28 mouse cellular contexts compared by ENCODE assay signal in the genomic region with DNA sequence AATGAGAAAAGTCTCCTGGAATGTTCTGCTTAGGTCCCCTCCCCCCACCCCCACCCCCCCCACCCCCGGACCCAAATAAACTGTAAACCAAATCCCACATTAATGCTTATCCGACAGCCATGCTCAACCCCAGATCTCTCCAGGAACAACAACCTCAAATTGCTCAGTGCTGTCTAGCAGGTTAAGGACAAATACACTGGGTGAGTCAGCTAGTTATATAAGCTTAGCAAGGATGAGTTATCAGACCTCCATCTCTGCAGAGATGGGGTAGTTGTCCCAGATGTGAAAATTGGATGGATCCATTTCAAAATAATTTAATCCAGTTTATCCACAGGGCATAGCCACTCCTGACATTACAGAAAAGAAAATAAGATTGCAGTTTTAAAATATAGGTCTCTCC.
"Had no signal": no experiment of that assay in that cellular context is flagged by ENCODE, and none has a peak within 500 bp of the region (broad histone marks: within the 10 kb centered on the region; RNA-seq: fewer than 3 reads in every experiment).

No protein-coding gene starts in this region.

- H3K9me3 ChIP-seq: embryonic facial prominence, embryonic 13.5 days; embryonic facial prominence, embryonic 15.5 days had no signal

- DNase-seq: cerebellum, adult 2 months; cerebellum, adult 8-10 months; cerebellum, adult 9-10 months; cerebellum, adult 9-11 months; cerebellum, postnatal 10 days; cerebellum, postnatal 14 days; cerebellum, postnatal 25 days; cerebellum, postnatal 36 days; embryo, embryonic 11 days; forebrain, postnatal 0 days; gastrocnemius, adult 2 months; gastrocnemius, postnatal 10 days; gastrocnemius, postnatal 14 days; gastrocnemius, postnatal 25 days; gastrocnemius, postnatal 36 days; heart, adult 11 months; heart, adult 18-20 months; heart, adult 2 months had no signal

- H3K27me3 ChIP-seq: embryonic facial prominence, embryonic 12.5 days; embryonic facial prominence, embryonic 15.5 days had no signal

- H3K4me1 ChIP-seq: embryonic facial prominence, embryonic 15.5 days had no signal

- ATAC-seq: forebrain, embryonic 13.5 days; forebrain, embryonic 14.5 days; forebrain, embryonic 15.5 days; forebrain, embryonic 16.5 days; forebrain, postnatal 0 days had no signal

- H3K4me2 ChIP-seq: embryonic facial prominence, embryonic 12.5 days; embryonic facial prominence, embryonic 13.5 days; embryonic facial prominence, embryonic 15.5 days; forebrain, embryonic 12.5 days; forebrain, embryonic 13.5 days; forebrain, embryonic 15.5 days had no signal

- H3K27ac ChIP-seq: embryonic facial prominence, embryonic 12.5 days; embryonic facial prominence, embryonic 13.5 days; embryonic facial prominence, embryonic 15.5 days; forebrain, embryonic 10.5 days; forebrain, embryonic 12.5 days; forebrain, embryonic 13.5 days; forebrain, embryonic 15.5 days; gastrocnemius, adult 2 months; heart, adult 2 months had no signal

- H3K36me3 ChIP-seq: embryonic facial prominence, embryonic 12.5 days; embryonic facial prominence, embryonic 13.5 days; embryonic facial prominence, embryonic 15.5 days; forebrain, embryonic 12.5 days; forebrain, embryonic 15.5 days had no signal

- H3K9ac ChIP-seq: embryonic facial prominence, embryonic 12.5 days; embryonic facial prominence, embryonic 13.5 days; embryonic facial prominence, embryonic 15.5 days; forebrain, embryonic 12.5 days; forebrain, embryonic 13.5 days; forebrain, embryonic 15.5 days; forebrain, postnatal 0 days had no signal

- H3K4me3 ChIP-seq: embryonic facial prominence, embryonic 12.5 days; embryonic facial prominence, embryonic 13.5 days; embryonic facial prominence, embryonic 15.5 days; erythroblast, embryonic 14.5 days; forebrain, embryonic 10.5 days; forebrain, embryonic 12.5 days; forebrain, embryonic 13.5 days; forebrain, embryonic 15.5 days; gastrocnemius, adult 2 months; heart, adult 2 months had no signal
